Mouse (Mus musculus): ENCODE measurements around the gene Zdhhc19. TPM values are rescaled to one million over a fixed set of nuclear protein-coding genes. Genes with fewer than 3 reads are reported as not detected.

Gene Zdhhc19
- polyA plus RNA-seq, 1 experiment: 242 TPM

DNA sequence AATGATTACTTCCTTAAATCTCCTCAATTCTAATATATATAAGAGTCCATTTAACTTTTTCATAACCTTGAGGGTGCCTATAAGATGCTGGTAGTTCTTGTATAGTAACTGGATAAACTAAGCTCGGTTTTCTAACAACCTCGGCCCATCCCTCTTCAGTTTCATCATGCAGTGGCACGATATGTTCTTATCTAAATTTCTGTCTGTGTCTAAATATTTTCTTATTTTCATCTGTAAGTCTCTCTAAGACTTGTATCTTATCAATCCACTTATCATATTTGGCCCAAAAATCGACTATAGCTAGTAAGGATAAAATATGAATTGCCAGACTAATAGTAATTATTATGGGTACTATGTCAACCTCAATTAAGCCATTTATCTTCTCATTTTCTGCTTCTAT is 90.4 kb downstream of the Zdhhc19 start:
- no peak overlapping the region for H3K27ac ChIP-seq (ENCODE audit: control insufficient read depth, insufficient read depth, low read depth, low read length)
- no peaks in the 10 kb centered on the region for H3K4me1 ChIP-seq (ENCODE audit: control insufficient read depth, insufficient read depth, low read length)
- H3K4me3 ChIP-seq (ENCODE audit: control insufficient read depth, low read depth, low read length): no peak overlapping the region
- H3K27me3 ChIP-seq (ENCODE audit: control insufficient read depth, insufficient read depth, low read length): no peaks in the 10 kb centered on the region
- no peak for TF ChIP-seq CTCF (IDR thresholded peaks at IDR 0.05; ENCODE audit: control insufficient read depth, insufficient read depth, insufficient replicate concordance, low read depth, low read length)
- TF ChIP-seq POLR2A (IDR thresholded peaks at IDR 0.05; ENCODE audit: control insufficient read depth, low read depth, low read length): no peak
- H3K36me3 ChIP-seq (ENCODE audit: control insufficient read depth, insufficient read depth, low read length): no peaks in the 10 kb centered on the region

DNA sequence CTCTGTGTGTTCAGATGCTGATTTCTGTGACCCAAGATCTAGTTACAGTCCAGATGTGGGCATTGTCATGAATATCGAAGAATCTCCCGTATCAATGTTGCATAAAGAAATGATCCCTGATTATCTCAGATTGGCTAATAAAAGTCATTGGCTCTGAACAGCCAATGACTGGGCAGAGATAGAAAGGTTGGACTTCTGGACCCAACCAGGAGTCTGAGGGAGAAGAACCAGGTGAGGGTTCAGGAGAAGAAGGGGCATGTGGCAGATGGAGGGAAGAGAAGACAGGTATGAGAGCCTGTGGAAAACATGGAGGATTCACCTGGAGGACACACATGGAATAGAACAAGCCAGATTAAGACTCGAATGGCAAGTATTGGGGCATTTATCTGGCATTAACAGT is 92.5 kb downstream of the Zdhhc19 start:
- Histone ChIP-seq H3K4me3 (ENCODE audit: control insufficient read depth, low read depth, low read length) (no peak overlapping the region), H3K27me3 (ENCODE audit: control insufficient read depth, insufficient read depth, low read length) (no peaks in the 10 kb centered on the region), H3K27ac (ENCODE audit: control insufficient read depth, insufficient read depth, low read depth, low read length) (no peak overlapping the region), H3K4me1 (ENCODE audit: control insufficient read depth, insufficient read depth, low read length) (no peaks in the 10 kb centered on the region; the same call in 1 of the 2 replicates), H3K36me3 (ENCODE audit: control insufficient read depth, insufficient read depth, low read length) (no peaks in the 10 kb centered on the region)
- TF ChIP-seq POLR2A (IDR thresholded peaks at IDR 0.05; ENCODE audit: control insufficient read depth, low read depth, low read length) (no peak), CTCF (IDR thresholded peaks at IDR 0.05; ENCODE audit: control insufficient read depth, insufficient read depth, insufficient replicate concordance, low read depth, low read length) (no peak)

DNA sequence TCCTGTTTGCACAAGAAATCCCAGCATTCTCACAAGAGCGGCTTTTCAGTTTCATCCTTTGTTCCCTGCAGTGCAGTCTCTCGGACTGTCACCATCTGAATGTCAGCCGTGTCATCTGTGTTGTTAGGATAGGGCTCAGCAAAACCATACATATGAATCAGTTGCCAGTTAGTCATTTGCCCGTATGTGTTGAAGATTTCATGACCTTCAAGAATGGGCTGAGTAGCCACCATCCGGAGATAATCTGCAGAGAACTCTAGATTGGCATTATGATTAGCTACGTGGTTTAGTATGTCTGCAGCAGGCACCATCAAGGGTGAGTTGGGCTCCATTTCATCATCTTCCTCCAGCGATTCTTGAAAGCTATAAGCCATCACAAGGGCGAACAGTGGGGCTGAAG is 95.5 kb downstream of the Zdhhc19 start:
- Histone ChIP-seq H3K27me3 (ENCODE audit: control insufficient read depth, insufficient read depth, low read length) (no peaks in the 10 kb centered on the region), H3K4me1 (ENCODE audit: control insufficient read depth, insufficient read depth, low read length) (peaks cover 5% of the 10 kb centered on the region; the same call in 1 of the 2 replicates), H3K36me3 (ENCODE audit: control insufficient read depth, insufficient read depth, low read length) (no peaks in the 10 kb centered on the region), H3K27ac (ENCODE audit: control insufficient read depth, insufficient read depth, low read depth, low read length) (no peak overlapping the region), H3K4me3 (ENCODE audit: control insufficient read depth, low read depth, low read length) (no peak overlapping the region)
- TF ChIP-seq POLR2A (IDR thresholded peaks at IDR 0.05; ENCODE audit: control insufficient read depth, low read depth, low read length): no peak
- no peak for TF ChIP-seq CTCF (IDR thresholded peaks at IDR 0.05; ENCODE audit: control insufficient read depth, insufficient read depth, insufficient replicate concordance, low read depth, low read length)

DNA sequence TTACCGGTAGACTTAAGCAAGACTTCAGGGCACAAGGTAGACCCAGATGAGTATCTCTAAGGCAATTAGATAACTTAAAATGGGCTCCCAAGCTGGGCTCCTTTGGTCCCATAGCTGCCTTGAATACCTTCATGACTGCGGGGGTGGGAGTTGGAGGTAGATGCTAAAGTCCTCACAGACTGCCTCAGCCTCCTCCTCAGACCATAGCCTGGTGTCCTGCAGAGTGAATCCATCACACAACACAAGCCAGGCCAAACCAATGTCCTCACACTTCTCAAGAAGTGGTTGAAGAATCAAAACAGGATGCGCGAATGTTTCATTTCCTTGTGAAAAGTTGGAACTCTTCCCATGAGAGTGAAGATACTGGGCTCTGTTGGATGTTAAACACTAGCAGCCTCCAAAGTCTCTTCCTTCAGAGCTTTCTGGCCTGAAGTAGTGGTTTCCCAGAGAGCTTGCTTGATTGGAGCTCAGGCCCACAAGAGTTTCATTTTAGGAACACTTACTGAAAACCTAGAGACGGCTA is 97.3 kb downstream of the Zdhhc19 start:
- Histone ChIP-seq H3K36me3 (ENCODE audit: control insufficient read depth, insufficient read depth, low read length) (no peaks in the 10 kb centered on the region), H3K27me3 (ENCODE audit: control insufficient read depth, insufficient read depth, low read length) (no peaks in the 10 kb centered on the region), H3K27ac (ENCODE audit: control insufficient read depth, insufficient read depth, low read depth, low read length) (no peak overlapping the region), H3K4me3 (ENCODE audit: control insufficient read depth, low read depth, low read length) (no peak overlapping the region), H3K4me1 (ENCODE audit: control insufficient read depth, insufficient read depth, low read length) (peaks cover 5% of the 10 kb centered on the region; the same call in 1 of the 2 replicates)
- no peak for TF ChIP-seq CTCF (IDR thresholded peaks at IDR 0.05; ENCODE audit: control insufficient read depth, insufficient read depth, insufficient replicate concordance, low read depth, low read length)
- TF ChIP-seq POLR2A (IDR thresholded peaks at IDR 0.05; ENCODE audit: control insufficient read depth, low read depth, low read length): no peak

DNA sequence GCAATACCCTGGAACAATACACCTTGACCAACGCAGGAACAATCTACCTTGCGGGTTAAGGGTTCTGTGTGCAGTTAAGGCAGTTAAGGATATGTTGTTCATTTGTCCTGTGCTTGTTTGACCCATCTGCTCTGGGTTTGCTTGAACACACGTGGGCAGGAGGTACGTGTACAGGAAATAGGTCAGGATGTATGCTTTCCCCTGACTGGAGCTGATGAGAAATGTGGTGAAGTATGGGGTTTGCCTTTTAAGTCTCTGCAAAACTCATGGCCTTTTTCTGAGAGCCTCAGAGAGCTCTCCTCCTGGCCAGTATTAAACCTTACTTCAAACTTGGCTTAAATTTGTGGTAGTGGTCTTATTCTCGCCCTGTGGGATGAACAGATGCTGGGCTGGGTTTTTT is 97.9 kb downstream of the Zdhhc19 start:
- Histone ChIP-seq H3K36me3 (ENCODE audit: control insufficient read depth, insufficient read depth, low read length) (no peaks in the 10 kb centered on the region), H3K4me1 (ENCODE audit: control insufficient read depth, insufficient read depth, low read length) (peaks cover 5% of the 10 kb centered on the region; the same call in 1 of the 2 replicates), H3K27ac (ENCODE audit: control insufficient read depth, insufficient read depth, low read depth, low read length) (no peak overlapping the region), H3K27me3 (ENCODE audit: control insufficient read depth, insufficient read depth, low read length) (no peaks in the 10 kb centered on the region), H3K4me3 (ENCODE audit: control insufficient read depth, low read depth, low read length) (no peak overlapping the region)
- no peak for TF ChIP-seq CTCF (IDR thresholded peaks at IDR 0.05; ENCODE audit: control insufficient read depth, insufficient read depth, insufficient replicate concordance, low read depth, low read length)
- TF ChIP-seq POLR2A (IDR thresholded peaks at IDR 0.05; ENCODE audit: control insufficient read depth, low read depth, low read length): no peak

DNA sequence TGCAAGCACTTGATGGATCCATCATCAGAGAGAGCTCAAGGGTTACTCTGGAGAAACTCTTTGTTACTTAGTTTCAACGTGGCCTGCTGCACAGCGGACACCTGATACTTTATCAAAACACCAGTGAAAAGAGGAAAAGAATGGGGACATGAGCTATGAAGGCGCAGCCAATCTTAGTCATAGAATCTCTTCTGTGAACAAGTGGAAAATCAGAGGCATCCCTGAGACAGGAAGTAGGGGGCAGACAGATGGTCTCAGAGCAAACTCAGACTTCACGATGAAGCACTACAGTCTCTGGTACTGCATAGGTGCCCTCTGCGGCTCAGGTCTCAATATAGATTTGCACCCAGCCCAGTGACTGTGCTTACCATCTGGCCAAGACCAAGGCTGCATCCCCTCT is 98.6 kb downstream of the Zdhhc19 start:
- Histone ChIP-seq H3K27me3 (ENCODE audit: control insufficient read depth, insufficient read depth, low read length) (no peaks in the 10 kb centered on the region), H3K36me3 (ENCODE audit: control insufficient read depth, insufficient read depth, low read length) (no peaks in the 10 kb centered on the region), H3K27ac (ENCODE audit: control insufficient read depth, insufficient read depth, low read depth, low read length) (no peak overlapping the region), H3K4me3 (ENCODE audit: control insufficient read depth, low read depth, low read length) (no peak overlapping the region), H3K4me1 (ENCODE audit: control insufficient read depth, insufficient read depth, low read length) (peaks cover 5% of the 10 kb centered on the region; the same call in 1 of the 2 replicates)
- TF ChIP-seq POLR2A (IDR thresholded peaks at IDR 0.05; ENCODE audit: control insufficient read depth, low read depth, low read length) (no peak), CTCF (IDR thresholded peaks at IDR 0.05; ENCODE audit: control insufficient read depth, insufficient read depth, insufficient replicate concordance, low read depth, low read length) (no peak)

DNA sequence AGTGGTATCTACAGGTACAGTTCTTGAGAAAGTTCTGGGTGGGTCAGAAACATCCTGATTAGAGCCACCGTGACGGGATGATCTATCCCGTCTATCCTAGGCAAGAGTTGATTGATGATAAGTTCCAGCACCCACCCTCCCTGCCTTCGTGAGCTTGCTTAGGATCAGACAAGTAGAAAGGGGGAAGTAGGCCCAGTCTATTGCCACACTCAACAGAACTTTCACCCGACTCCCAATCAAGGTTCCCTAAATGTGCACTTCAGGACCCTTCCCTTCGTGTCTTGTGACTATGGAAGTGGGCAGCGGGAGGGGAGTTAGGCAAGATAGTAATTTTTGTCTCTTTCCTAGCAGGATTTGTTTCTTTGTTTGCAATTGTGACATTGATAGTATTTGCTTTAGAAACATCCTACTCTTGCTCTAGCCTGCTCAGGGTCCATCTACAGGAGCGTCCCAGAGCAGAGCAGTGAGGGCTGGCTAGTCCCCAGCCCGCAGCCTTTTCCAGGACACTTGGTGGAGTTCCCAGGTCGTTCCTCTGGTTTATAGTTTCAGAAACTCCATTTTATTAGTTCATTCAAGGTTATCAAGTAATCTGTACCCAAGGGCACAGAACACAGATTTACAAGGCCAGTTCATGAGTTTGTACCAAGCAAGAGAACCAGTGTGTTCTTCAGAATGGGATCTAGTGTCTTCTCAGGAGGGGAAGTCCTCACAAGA is 99.2 kb downstream of the Zdhhc19 start:
- Histone ChIP-seq H3K4me1 (ENCODE audit: control insufficient read depth, insufficient read depth, low read length) (peaks cover 5% of the 10 kb centered on the region; the same call in 1 of the 2 replicates), H3K4me3 (ENCODE audit: control insufficient read depth, low read depth, low read length) (no peak overlapping the region), H3K36me3 (ENCODE audit: control insufficient read depth, insufficient read depth, low read length) (no peaks in the 10 kb centered on the region), H3K27ac (ENCODE audit: control insufficient read depth, insufficient read depth, low read depth, low read length) (no peak overlapping the region), H3K27me3 (ENCODE audit: control insufficient read depth, insufficient read depth, low read length) (no peaks in the 10 kb centered on the region)
- no peak for TF ChIP-seq CTCF (IDR thresholded peaks at IDR 0.05; ENCODE audit: control insufficient read depth, insufficient read depth, insufficient replicate concordance, low read depth, low read length)
- TF ChIP-seq POLR2A (IDR thresholded peaks at IDR 0.05; ENCODE audit: control insufficient read depth, low read depth, low read length): no peak
